Mouse (Mus musculus) MEL (cell line): Measurements from ENCODE around the gene Pou6f1.

Source experiments
- CHD1 ChIP-seq: IDR thresholded peaks from 2 replicates; pipeline ENCODE4 v1.6.1; 2012; ENCODE audit warnings: low read depth, mild to moderate bottlenecking, inconsistent platforms, low read length, improper control_type of control experiment
- CTCF ChIP-seq, 3 experiments: IDR thresholded peaks in 2 of 3; conservative IDR thresholded peaks in 1 of 3; 2 replicates each; pipeline ENCODE4 v1.5.1; 2011 to 2012; ENCODE audit warnings: low read length in 3 of 3, low read depth in 2 of 3, mild to moderate bottlenecking in 2 of 3, improper control_type of control experiment in 1 of 3, inconsistent platforms in 1 of 3, mixed read lengths in 1 of 3, moderate library complexity in 1 of 3; ENCODE audit not compliant: control insufficient read depth in 1 of 3, insufficient read depth in 1 of 3, poor library complexity in 1 of 3, severe bottlenecking in 1 of 3
- JUND ChIP-seq: IDR thresholded peaks from 2 replicates; pipeline ENCODE4 v1.6.1; 2011; ENCODE audit warnings: low read depth, mild to moderate bottlenecking, improper control_type of control experiment, low read length
- MAFK ChIP-seq: IDR thresholded peaks from 2 replicates; pipeline ENCODE4 v1.6.1; 2011; ENCODE audit warnings: low read depth, mild to moderate bottlenecking, low read length, improper control_type of control experiment, borderline replicate concordance
- MAX ChIP-seq: IDR thresholded peaks from 2 replicates; pipeline ENCODE4 v1.6.1; 2011; ENCODE audit warnings: low read length, improper control_type of control experiment
- MAZ ChIP-seq: IDR thresholded peaks from 2 replicates; pipeline ENCODE4 v1.6.1; 2012; ENCODE audit warnings: low read depth, mild to moderate bottlenecking, inconsistent platforms, low read length, improper control_type of control experiment
- MEF2A ChIP-seq: IDR thresholded peaks from 2 replicates; pipeline ENCODE4 v1.6.1; 2014; ENCODE audit warnings: low read depth, mild to moderate bottlenecking, inconsistent platforms, low read length, improper control_type of control experiment; ENCODE audit not compliant: poor library complexity, insufficient replicate concordance, severe bottlenecking; ENCODE audit errors: extremely low read depth
- MXI1 ChIP-seq: IDR thresholded peaks from 2 replicates; pipeline ENCODE4 v1.6.1; 2011; ENCODE audit warnings: mild to moderate bottlenecking, low read depth, low read length, improper control_type of control experiment
- MYC ChIP-seq: IDR thresholded peaks from 2 replicates; pipeline ENCODE4 v1.6.1; 2011; ENCODE audit warnings: low read depth, mild to moderate bottlenecking, low read length, improper control_type of control experiment, moderate library complexity
- SIN3A ChIP-seq: IDR thresholded peaks from 2 replicates; pipeline ENCODE4 v1.6.1; 2012; ENCODE audit warnings: low read length, improper control_type of control experiment, inconsistent platforms
- TCF12 ChIP-seq: IDR thresholded peaks from 2 replicates; pipeline ENCODE4 v1.6.1; 2014; ENCODE audit warnings: low read depth, mild to moderate bottlenecking, inconsistent platforms, low read length, improper control_type of control experiment, moderate library complexity
- UBTF ChIP-seq: IDR thresholded peaks from 2 replicates; pipeline ENCODE4 v1.6.1; 2012; ENCODE audit warnings: low read depth, mild to moderate bottlenecking, inconsistent platforms, low read length, improper control_type of control experiment, moderate library complexity, borderline replicate concordance; ENCODE audit not compliant: insufficient read depth
- USF1 ChIP-seq: IDR thresholded peaks from 2 replicates; pipeline ENCODE4 v1.6.1; 2014; ENCODE audit warnings: low read depth, mild to moderate bottlenecking, inconsistent platforms, low read length, improper control_type of control experiment, moderate library complexity
- USF2 ChIP-seq, 2 experiments: IDR thresholded peaks; 2 replicates each; pipeline ENCODE4 v1.6.1; 2011 to 2012; ENCODE audit warnings: improper control_type of control experiment in 2 of 2, low read length in 2 of 2, borderline replicate concordance in 1 of 2, inconsistent platforms in 1 of 2, low read depth in 1 of 2, mild to moderate bottlenecking in 1 of 2; ENCODE audit not compliant: insufficient read depth in 1 of 2

- TF ChIP-seq UBTF (no peak), MAX (no peak), USF1 (no peak), MAZ (no peak), CTCF (IDR thresholded peaks at IDR 0.05 in 2 of 3, conservative IDR thresholded peaks at IDR 0.05 in 1 of 3; ENCODE audit: control insufficient read depth in 1 of 3, insufficient read depth in 1 of 3, low read depth in 2 of 3, low read length in 3 of 3, poor library complexity in 1 of 3, severe bottlenecking in 1 of 3) (no peak), MYC (no peak), TCF12 (no peak), MXI1 (no peak), USF2 (IDR thresholded peaks at IDR 0.05; ENCODE audit: borderline replicate concordance in 1 of 2, insufficient read depth in 1 of 2, low read depth in 1 of 2, low read length in 2 of 2) (no peak), JUND (no peak), MEF2A (no peak), MAFK (no peak), SIN3A (no peak), CHD1 (no peak)
Measured at GRCm38 (mm10) chr15:100627287-100627686, 27.5 kb upstream of the Pou6f1 start.
